Mouse (Mus musculus): ENCODE measurements at regions not wholly inside any gene's neighbourhood (a gene's known extent, or its start where the extent isn't known, plus 50 kb on each side); places are given as distances from the start of the nearest gene placed in this dataset.
"Not testable (repeated sequence)": the region's sequence is repeated elsewhere in the genome, so short reads cannot be mapped to it uniquely, and the experiment has no call there.

GRCm38 (mm10) chr8:78061827-78062719, 151.0 kb upstream of the Ttc29 start:
- no peak overlapping the region for H3K27ac ChIP-seq (replicated peaks)
- H3K27me3 ChIP-seq, result no peaks in the 10 kb centered on the region
- peaks cover 12% of the 10 kb centered on the region for H3K4me1 ChIP-seq (replicated peaks)
- no peaks in the 10 kb centered on the region for H3K9me3 ChIP-seq
- ATAC-seq (ENCODE audit: low read depth), result 0 out of 2 replicates have a peak, but pooled peaks have one; percentile 52
- no peaks in the 10 kb centered on the region for H3K36me3 ChIP-seq
- H3K4me3 ChIP-seq, result no peak overlapping the region
- H3K9ac ChIP-seq, result no peak overlapping the region
- WGBS, result 57% methylated on average over 9 of the region's 9 CpGs
- H3K4me2 ChIP-seq, result no peak overlapping the region

GRCm38 (mm10) chr8:78063529-78063928, 149.6 kb upstream of the Ttc29 start:
- Histone ChIP-seq H3K27ac (replicated peaks) (no peak overlapping the region), H3K9ac (peak overlapping the region; percentile 53), H3K4me3 (peak overlapping the region; percentile 31), H3K27me3 (peaks cover 3% of the 10 kb centered on the region; the same call in 1 of the 2 replicates), H3K36me3 (no peaks in the 10 kb centered on the region), H3K9me3 (no peaks in the 10 kb centered on the region), H3K4me1 (replicated peaks) (peaks cover 12% of the 10 kb centered on the region), H3K4me2 (peak overlapping the region; percentile 60)
- WGBS, result 4% methylated on average over 13 of the region's 13 CpGs
- ATAC-seq (ENCODE audit: low read depth), result peak; percentile 82

- no peak overlapping the region for H3K27ac ChIP-seq (replicated peaks)
- 45% methylated on average over 13 of the region's 13 CpGs for WGBS
- H3K36me3 ChIP-seq, result no peaks in the 10 kb centered on the region
- H3K4me2 ChIP-seq, result peak overlapping the region; percentile 60
- H3K4me3 ChIP-seq, result peak overlapping the region; percentile 31
- ATAC-seq (ENCODE audit: low read depth), result no peak
- H3K27me3 ChIP-seq, result peaks cover 3% of the 10 kb centered on the region; the same call in 1 of the 2 replicates
- peaks cover 12% of the 10 kb centered on the region for H3K4me1 ChIP-seq (replicated peaks)
- 0 out of 2 replicates have a peak overlapping the region, but pooled peaks have one; percentile 14 for H3K9ac ChIP-seq
- no peaks in the 10 kb centered on the region for H3K9me3 ChIP-seq
These were observed 148.9 kb upstream of the Ttc29 start for GRCm38 (mm10) chr8:78064161-78064560.

DNA sequence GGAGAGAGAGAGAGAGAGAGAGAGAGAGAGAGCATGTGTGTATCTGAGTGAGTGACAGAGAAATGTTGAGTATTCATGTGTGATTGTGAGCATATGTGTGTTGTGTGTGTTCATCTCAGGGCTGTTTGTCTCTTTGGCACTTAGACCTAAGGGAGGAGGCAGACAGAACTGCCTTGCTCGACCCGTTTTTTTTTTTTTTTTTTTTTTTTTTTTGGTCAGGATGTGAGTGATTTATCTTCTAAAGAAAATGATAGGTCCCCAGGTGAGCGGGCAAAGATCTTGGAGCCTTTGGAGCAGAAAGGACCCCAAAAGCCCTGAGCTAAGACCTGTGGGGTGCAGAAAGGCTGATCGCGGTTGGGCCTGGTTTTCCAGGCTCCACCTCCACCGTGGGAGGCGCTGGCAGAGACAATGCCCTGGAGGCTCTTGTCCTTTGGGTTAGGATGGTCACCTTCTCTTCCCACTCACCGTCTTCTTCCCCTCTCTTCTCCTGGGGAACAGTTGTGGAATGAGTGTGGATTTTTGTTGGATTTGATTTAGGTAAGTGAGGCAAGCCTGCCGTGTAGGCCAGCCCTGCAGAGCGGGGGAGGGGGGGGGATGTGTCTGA, 147.1 kb upstream of the Ttc29 start:
- 40% methylated on average over 10 of the region's 10 CpGs for WGBS
- H3K27me3 ChIP-seq, result peaks cover 3% of the 10 kb centered on the region; the same call in 1 of the 2 replicates
- H3K4me3 ChIP-seq, result no peak overlapping the region
- no peak overlapping the region for H3K27ac ChIP-seq (replicated peaks)
- H3K9ac ChIP-seq, result no peak overlapping the region
- H3K4me1 ChIP-seq (replicated peaks), result peaks cover 12% of the 10 kb centered on the region
- no peak for ATAC-seq (ENCODE audit: low read depth)
- H3K4me2 ChIP-seq, result no peak overlapping the region
- H3K36me3 ChIP-seq, result no peaks in the 10 kb centered on the region
- no peaks in the 10 kb centered on the region for H3K9me3 ChIP-seq

- no peak for ATAC-seq (ENCODE audit: low read depth)
- WGBS, result 22% methylated on average over 13 of the region's 13 CpGs
These were observed 144.8 kb upstream of the Ttc29 start for GRCm38 (mm10) chr8:78068087-78068910.

DNA sequence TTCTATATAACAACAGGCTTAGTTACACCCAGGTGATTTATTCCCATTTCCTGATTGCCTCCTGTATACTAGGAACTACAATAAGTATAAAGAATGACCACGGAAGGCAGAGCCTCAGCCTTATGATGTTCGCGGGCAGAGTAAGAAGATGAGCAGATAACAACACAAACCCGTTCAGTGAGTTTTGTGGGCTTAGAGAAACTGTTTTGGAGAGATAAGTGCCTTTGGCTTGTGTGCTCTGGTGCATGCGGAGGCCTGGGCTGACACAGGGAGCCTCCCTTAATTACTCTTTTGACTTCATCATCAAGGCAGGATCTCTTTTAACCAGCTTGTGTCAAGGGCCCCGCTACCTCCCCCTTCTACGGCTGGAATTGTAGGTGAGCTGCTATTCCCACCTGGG, 139.3 kb upstream of the Ttc29 start:
- no peak for ATAC-seq (ENCODE audit: low read depth)
- WGBS, result 83% methylated on average over 7 of the region's 7 CpGs
- H3K9me3 ChIP-seq, result no peaks in the 10 kb centered on the region
- peaks cover 3% of the 10 kb centered on the region for H3K4me1 ChIP-seq (replicated peaks)
- no peaks in the 10 kb centered on the region for H3K36me3 ChIP-seq
- H3K27ac ChIP-seq (replicated peaks), result no peak overlapping the region
- H3K27me3 ChIP-seq, result no peaks in the 10 kb centered on the region
- no peak overlapping the region for H3K9ac ChIP-seq
- H3K4me2 ChIP-seq, result no peak overlapping the region
- no peak overlapping the region for H3K4me3 ChIP-seq

More at GRCm38 (mm10) chr8:78068087-78068910, 144.8 kb upstream of the Ttc29 start:
- Histone ChIP-seq H3K27me3 (peaks cover 3% of the 10 kb centered on the region; the same call in 1 of the 2 replicates), H3K27ac (replicated peaks) (no peak overlapping the region), H3K4me2 (no peak overlapping the region), H3K4me3 (no peak overlapping the region), H3K9me3 (no peaks in the 10 kb centered on the region), H3K9ac (no peak overlapping the region), H3K36me3 (no peaks in the 10 kb centered on the region), H3K4me1 (replicated peaks) (peaks cover 12% of the 10 kb centered on the region)

- Histone ChIP-seq H3K36me3 (no peaks in the 10 kb centered on the region), H3K4me1 (replicated peaks) (peaks cover 3% of the 10 kb centered on the region), H3K4me2 (no peak overlapping the region), H3K4me3 (no peak overlapping the region), H3K9ac (no peak overlapping the region), H3K9me3 (no peaks in the 10 kb centered on the region), H3K27me3 (no peaks in the 10 kb centered on the region), H3K27ac (replicated peaks) (no peak overlapping the region)
- peak; percentile 56; the same call in 1 of the 2 replicates for ATAC-seq (ENCODE audit: low read depth)
- 39% methylated on average over 4 of the region's 4 CpGs for WGBS
These were observed 136.0 kb upstream of the Ttc29 start for GRCm38 (mm10) chr8:78077122-78077521.

DNA sequence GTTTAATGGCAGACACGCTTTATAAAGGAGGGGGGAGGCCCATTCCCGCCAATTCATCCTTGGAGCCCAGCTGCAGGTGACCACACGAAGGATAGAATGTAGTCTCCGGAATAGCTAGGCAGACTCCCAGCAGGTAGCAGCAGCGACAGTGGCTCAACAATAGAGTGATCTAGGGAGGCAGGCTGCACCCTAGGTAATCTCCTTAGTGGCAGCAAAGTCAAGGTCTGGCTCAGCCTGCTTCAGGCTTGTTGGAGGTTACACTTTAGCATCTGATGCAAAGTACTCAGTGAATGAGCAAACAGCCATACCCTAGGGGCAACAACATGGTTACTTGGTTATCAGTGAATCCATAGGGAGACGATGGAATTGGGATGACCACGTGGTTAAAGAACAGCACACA, 131.7 kb upstream of the Ttc29 start:
- H3K4me1 ChIP-seq (replicated peaks); H3K4me3 ChIP-seq; H3K9ac ChIP-seq; H3K27me3 ChIP-seq; ATAC-seq (ENCODE audit: low read depth); H3K27ac ChIP-seq (replicated peaks); H3K9me3 ChIP-seq; H3K4me2 ChIP-seq; H3K36me3 ChIP-seq: not testable (repeated sequence)
- WGBS, result 61% methylated on average over 7 of the region's 7 CpGs

GRCm38 (mm10) chr8:78083012-78083411, 130.1 kb upstream of the Ttc29 start:
- no peak for ATAC-seq (ENCODE audit: low read depth)
- H3K4me3 ChIP-seq, result no peak overlapping the region
- H3K4me1 ChIP-seq (replicated peaks), result no peaks in the 10 kb centered on the region
- H3K27me3 ChIP-seq, result no peaks in the 10 kb centered on the region
- WGBS, result 80% methylated on average over 2 of the region's 2 CpGs
- H3K9ac ChIP-seq, result no peak overlapping the region
- no peaks in the 10 kb centered on the region for H3K9me3 ChIP-seq
- no peak overlapping the region for H3K4me2 ChIP-seq
- no peaks in the 10 kb centered on the region for H3K36me3 ChIP-seq
- H3K27ac ChIP-seq (replicated peaks), result no peak overlapping the region

DNA sequence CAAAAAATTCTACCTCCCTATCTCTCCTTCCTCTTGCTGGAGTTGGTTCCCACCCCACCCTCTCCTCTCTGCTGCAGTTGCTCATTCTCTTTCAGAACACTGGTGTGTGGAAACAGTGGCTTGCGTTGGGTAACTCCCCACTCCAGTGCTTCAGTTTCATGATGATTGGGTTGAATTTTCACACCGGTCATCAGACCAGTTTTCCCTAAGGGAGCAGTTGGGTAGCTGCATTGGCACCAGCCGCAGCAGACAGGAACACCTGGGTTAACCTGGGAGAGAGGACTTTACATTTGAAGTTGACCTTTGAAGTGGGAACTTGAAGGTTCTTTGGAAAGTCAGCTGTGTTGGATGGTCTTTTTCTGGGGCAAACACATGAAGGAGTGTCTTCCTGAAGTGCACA, 126.7 kb upstream of the Ttc29 start:
- no peaks in the 10 kb centered on the region for H3K9me3 ChIP-seq
- 93% methylated on average over 3 of the region's 3 CpGs for WGBS
- no peak overlapping the region for H3K27ac ChIP-seq (replicated peaks)
- no peak for ATAC-seq (ENCODE audit: low read depth)
- no peak overlapping the region for H3K4me2 ChIP-seq
- no peaks in the 10 kb centered on the region for H3K4me1 ChIP-seq (replicated peaks)
- no peaks in the 10 kb centered on the region for H3K27me3 ChIP-seq
- H3K4me3 ChIP-seq, result no peak overlapping the region
- no peak overlapping the region for H3K9ac ChIP-seq
- H3K36me3 ChIP-seq, result no peaks in the 10 kb centered on the region

DNA sequence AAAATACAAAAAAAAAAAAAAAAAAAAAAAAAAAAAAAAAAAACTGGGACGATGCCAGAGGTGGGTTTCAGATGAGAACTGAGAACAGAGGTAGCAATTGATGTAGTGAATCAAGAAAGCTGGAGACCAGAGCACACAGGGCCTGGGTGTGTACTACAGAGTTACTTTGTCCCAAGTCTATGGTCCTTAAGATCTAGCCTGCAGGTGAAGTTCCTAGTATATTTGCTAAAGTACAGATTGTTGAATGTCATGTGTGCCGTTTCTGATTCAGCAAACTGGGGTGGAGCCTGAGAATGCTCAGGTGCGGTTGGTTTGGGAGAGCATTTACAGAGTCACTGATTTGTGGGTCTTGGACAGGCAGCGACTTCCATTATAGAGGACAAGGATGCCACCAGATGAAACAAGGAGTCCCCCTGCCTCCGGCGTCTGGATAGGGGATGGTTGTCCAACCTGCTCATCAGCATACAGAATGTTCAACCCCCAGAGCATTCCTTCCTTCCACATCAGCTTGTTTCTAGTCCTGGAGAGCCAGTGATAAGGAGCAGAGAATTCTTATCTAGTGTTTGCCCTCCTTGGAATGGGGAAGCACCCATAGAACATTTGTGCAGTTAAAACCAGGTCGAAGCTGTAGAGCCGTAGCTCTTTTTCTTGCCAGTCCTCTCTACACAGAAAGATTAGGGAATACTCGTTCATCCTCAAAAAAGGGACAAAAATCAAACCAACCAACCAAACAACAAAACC, 122.5 kb upstream of the Ttc29 start:
- no peak for ATAC-seq (ENCODE audit: low read depth)
- no peaks in the 10 kb centered on the region for H3K36me3 ChIP-seq
- no peak overlapping the region for H3K9ac ChIP-seq
- H3K9me3 ChIP-seq, result no peaks in the 10 kb centered on the region
- H3K4me3 ChIP-seq, result no peak overlapping the region
- no peak overlapping the region for H3K4me2 ChIP-seq
- 89% methylated on average over 9 of the region's 9 CpGs for WGBS
- no peaks in the 10 kb centered on the region for H3K27me3 ChIP-seq
- no peaks in the 10 kb centered on the region for H3K4me1 ChIP-seq (replicated peaks)
- H3K27ac ChIP-seq (replicated peaks), result no peak overlapping the region

All from neural tube, embryonic 13.5 days (tissue).